Mouse (Mus musculus) embryonic facial prominence, embryonic 15.5 days (tissue): Measurements from ENCODE around the gene Kif1bp. TPM values are rescaled to one million over a fixed set of nuclear protein-coding genes. Genes with fewer than 3 reads are reported as not detected.
"Not testable (repeated sequence)": the region's sequence is repeated elsewhere in the genome, so short reads cannot be mapped to it uniquely, and the experiment has no call there.

Source experiments
- ATAC-seq: fragments of 200-750 bp; cut with Nextera tagmentation; 2 replicates; pipeline ENCODE4 v1.8.0; 2017; ENCODE audit warnings: low read depth, moderate TSS enrichment; ENCODE audit not compliant: insufficient number of reproducible peaks, low FRiP score, low TSS enrichment
- H3K27ac ChIP-seq: fragments of 300-500 bp; sonication (generic); replicated peaks from 2 replicates; pipeline ENCODE4 v1.5.1; 2015; ENCODE audit warnings: mild to moderate bottlenecking, inconsistent platforms
- H3K27me3 ChIP-seq: fragments of 300-500 bp; sonication (generic); 2 replicates; pipeline ENCODE4 v1.6.1; 2015; ENCODE audit warnings: inconsistent platforms
- H3K36me3 ChIP-seq: fragments of 300-500 bp; sonication (generic); 2 replicates; pipeline ENCODE4 v1.6.1; 2015; ENCODE audit warnings: mild to moderate bottlenecking, inconsistent platforms
- H3K4me1 ChIP-seq: fragments of 300-500 bp; sonication (generic); 2 replicates; pipeline ENCODE4 v1.6.1; 2015; ENCODE audit warnings: inconsistent platforms
- H3K4me2 ChIP-seq: fragments of 300-500 bp; sonication (generic); replicated peaks from 2 replicates; pipeline ENCODE4 v1.6.1; 2015; ENCODE audit warnings: mild to moderate bottlenecking, inconsistent platforms
- H3K4me3 ChIP-seq: fragments of 300-500 bp; sonication (generic); replicated peaks from 2 replicates; pipeline ENCODE4 v1.5.1; 2015; ENCODE audit warnings: mild to moderate bottlenecking, inconsistent platforms
- H3K9ac ChIP-seq: fragments of 300-500 bp; sonication (generic); 2 replicates; pipeline ENCODE4 v1.6.1; 2015; ENCODE audit warnings: inconsistent platforms
- H3K9me3 ChIP-seq: fragments of 300-500 bp; sonication (generic); replicated peaks from 2 replicates; pipeline ENCODE4 v1.6.1; 2016; ENCODE audit warnings: inconsistent platforms
- WGBS: fragments of 180-500 bp; shearing (Covaris S2); methylation state at CpG from one replicate; pipeline ENCODE4 v1.1.7; 2015; 5-methylcytosine and 5-hydroxymethylcytosine counted together
- polyA plus RNA-seq: library from polyadenylated mRNA; unstranded; fragments of >200 nt; fragmentation: Nextera tagmentation; extraction: Ambion mirVana; gene quantifications from 2 replicates; pipeline ENCODE4 v1.2.1, GENCODE M21; 2015

Kif1bp gene
- polyA plus RNA-seq, 1 experiment from 2014 or later = 43.0 TPM

DNA sequence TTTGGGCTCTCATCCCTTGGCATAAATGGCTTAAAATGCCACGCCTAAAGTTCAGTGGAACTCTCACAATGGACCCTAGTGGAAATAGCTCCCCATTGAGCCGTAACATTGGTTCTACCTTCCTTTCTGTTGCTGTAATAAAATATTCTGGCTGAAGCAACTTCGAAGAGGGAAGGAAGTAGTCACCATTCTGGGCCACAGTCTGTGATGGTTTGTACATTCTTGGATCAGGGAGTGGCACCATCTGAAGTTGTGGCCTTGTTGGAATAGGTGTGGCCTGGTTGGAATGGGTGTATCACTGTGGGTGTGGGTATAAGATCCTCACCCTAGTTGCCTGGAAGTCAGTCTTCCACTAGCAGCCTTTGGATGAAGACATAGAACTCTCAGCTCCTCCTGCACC is 86.6 kb downstream of the Kif1bp start:
- H3K4me2 ChIP-seq, ATAC-seq, H3K27ac ChIP-seq, H3K4me3 ChIP-seq, H3K27me3 ChIP-seq, H3K9ac ChIP-seq, H3K4me1 ChIP-seq, H3K36me3 ChIP-seq, H3K9me3 ChIP-seq: not testable (repeated sequence)
- WGBS = 70% methylated on average over 3 of the region's 3 CpGs

Other genes starting within 250 kb of the Kif1bp start
- 39.4 and 40.9 TPM in 2 replicates for gene Hk1, start 198.5 kb downstream of the Kif1bp start, polyA plus RNA-seq
- gene Hkdc1, start 156.0 kb downstream of the Kif1bp start, polyA plus RNA-seq = 0.26 and 0.59 TPM in 2 replicates
- gene 4930507D05Rik, start 129.0 kb downstream of the Kif1bp start, polyA plus RNA-seq = 0.41 and 0.68 TPM in 2 replicates
- 22.5 and 24.0 TPM in 2 replicates for gene Supv3l1, start 128.7 kb downstream of the Kif1bp start, polyA plus RNA-seq
- 69.6 and 73.0 TPM in 2 replicates for gene Vps26a, start 91.7 kb downstream of the Kif1bp start, polyA plus RNA-seq
- gene Srgn, start 51.0 kb downstream of the Kif1bp start, polyA plus RNA-seq = 43.9 and 48.5 TPM in 2 replicates
- gene Ddx21, start 23.8 kb upstream of the Kif1bp start, polyA plus RNA-seq = 18.2 TPM in 2 replicates
- gene Ddx50, start 72.8 kb upstream of the Kif1bp start, polyA plus RNA-seq = 135 and 138 TPM in 2 replicates
- gene Stox1, start 147.7 kb upstream of the Kif1bp start, polyA plus RNA-seq = 3.1 and 5.4 TPM in 2 replicates
- gene Ccar1, start 213.8 kb upstream of the Kif1bp start, polyA plus RNA-seq = 102 and 112 TPM in 2 replicates